Mouse (Mus musculus) bone marrow macrophage, adult 2 months (primary cell): ENCODE results near the gene Mycl.

Experiments
- CTCF ChIP-seq: IDR thresholded peaks from 2 replicates; pipeline ENCODE4 v1.5.1; 2012; ENCODE audit warnings: low read depth, mild to moderate bottlenecking, low read length, moderate library complexity
- POLR2A ChIP-seq: IDR thresholded peaks from 2 replicates; pipeline ENCODE4 v1.6.1; 2012; ENCODE audit warnings: mild to moderate bottlenecking, low read depth, low read length, borderline replicate concordance

DNA sequence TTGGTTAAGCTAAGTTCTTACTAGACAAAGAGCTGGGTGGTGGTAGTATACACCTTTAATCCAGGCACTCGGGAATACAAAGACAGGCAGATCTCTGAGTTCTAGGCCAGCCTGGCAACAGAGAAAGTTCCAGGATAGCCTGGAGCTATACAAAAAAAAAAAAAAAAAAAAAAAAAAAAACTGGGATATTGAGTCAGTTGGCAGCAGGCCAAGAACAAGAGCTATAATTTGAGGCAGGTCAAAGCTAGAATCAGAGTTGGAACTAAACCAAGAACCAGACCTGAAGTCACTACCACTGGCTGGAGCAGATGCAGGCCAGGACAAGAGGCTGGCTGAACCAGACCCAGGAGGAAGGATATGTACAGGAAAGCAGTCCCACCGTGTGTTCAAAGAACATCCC, 14.8 kb upstream of the Mycl start:
- no peak for TF ChIP-seq CTCF
- no peak for TF ChIP-seq POLR2A
